Mouse (Mus musculus) gastrocnemius, adult 8-10 months (tissue): Measurements from ENCODE around the gene Tigar. TPM values are rescaled to one million over a fixed set of nuclear protein-coding genes. Genes with fewer than 3 reads are reported as not detected.

Source experiments
- DNase-seq, 2 experiments: peaks; one replicate each; pipeline ENCODE4 v3.0.0; 2022; ENCODE audit warnings: low spot score in 2 of 2
- total RNA-seq, 4 experiments: library from RNA; stranded (reverse); gene quantifications; 2 replicates each; pipeline ENCODE4 v1.2.4; 2022

The Tigar gene
- total RNA-seq, 4 experiments from 2014 or later: 119 to 144 (median 138) TPM

- no peak for DNase-seq
Measured at GRCm38 (mm10) chr6:127143124-127143520, 33.8 kb upstream of the Tigar start.

GRCm38 (mm10) chr6:127142154-127143123 lies 33.1 kb upstream of the Tigar start:
- DNase-seq: no peak

- no peak for DNase-seq
Measured at GRCm38 (mm10) chr6:127138962-127139361, 29.6 kb upstream of the Tigar start.

DNA sequence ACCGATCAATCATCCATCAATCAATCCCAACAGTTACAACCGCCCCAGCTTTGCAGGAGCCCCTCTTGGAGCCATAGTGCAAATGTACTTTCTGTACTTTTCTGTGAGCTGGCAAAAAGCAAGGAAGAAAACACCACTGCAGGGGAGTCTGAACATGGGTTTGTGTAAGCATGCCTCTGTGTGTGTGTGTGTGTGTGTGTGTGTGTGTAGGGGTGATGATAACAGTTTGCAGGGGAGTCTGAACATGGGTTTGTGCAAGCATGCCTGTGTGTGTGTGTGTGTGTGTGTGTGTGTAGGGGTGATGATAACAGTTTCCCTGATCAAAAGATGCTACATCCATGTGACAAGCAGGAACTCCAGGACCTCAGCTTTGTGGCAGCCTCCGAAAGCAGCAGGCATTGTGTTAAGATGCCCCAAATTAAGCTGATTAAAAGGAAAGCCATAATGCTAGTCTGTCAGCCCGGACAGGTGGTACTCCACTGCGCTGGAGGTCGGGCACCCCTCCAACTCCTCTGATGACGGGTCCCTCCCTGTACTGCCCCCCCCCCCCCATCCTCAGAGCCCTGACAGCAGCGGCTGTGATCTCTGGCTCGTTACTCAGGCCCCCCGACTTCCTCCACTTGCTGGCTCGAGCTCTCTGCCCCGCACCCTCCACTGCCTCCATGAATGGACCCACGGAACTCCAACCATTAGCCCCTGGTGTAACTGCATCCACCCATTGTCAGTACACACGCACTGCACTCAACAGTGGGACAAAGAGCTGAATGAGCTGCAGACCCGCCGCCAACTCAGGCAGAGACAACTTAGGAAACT lies 24.3 kb upstream of the Tigar start:
- no peak for DNase-seq

GRCm38 (mm10) chr6:127132719-127133118 lies 23.4 kb upstream of the Tigar start:
- DNase-seq: no peak

GRCm38 (mm10) chr6:127131946-127132345 lies 22.6 kb upstream of the Tigar start:
- no peak for DNase-seq

DNA sequence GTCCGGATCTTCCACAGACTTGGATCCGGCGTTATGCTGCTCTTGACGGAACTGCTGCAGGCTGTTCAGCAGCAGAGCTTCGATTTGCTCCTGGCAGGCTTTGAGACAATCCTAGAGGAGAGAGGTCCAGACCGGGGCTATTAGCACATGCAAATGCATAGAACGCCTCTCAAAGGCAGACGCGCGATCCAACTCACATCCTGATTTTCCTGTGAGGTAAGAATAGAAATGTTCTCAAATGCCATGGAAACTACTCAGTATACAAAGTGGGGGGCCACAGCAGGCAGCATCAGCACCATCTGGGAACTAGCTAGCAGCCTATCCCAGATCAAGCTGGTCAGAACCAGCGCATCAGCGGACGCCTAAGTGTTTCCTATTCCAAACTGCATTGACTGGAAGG lies 21.0 kb upstream of the Tigar start:
- DNase-seq: no peak

DNA sequence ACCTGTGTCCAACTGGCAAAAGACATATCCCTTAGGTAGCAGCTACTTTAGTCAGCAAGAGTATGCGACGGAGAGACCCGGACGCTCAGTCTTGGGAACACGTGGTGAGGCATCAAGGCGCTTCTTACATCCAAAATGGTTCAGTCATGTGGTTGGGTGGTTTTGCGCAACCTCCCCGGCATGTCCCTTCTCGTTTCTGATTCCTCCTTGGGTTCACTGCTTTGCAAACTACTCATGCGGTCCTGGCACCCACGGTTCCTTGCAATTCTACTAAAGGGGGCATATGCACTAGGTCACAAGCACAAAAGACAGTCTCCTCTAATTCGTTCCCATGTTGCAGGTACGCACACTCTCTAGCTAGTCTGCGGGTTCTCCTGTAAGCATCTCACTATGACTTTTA lies 20.3 kb upstream of the Tigar start:
- DNase-seq: no peak

- no peak for DNase-seq
Measured at GRCm38 (mm10) chr6:127123506-127123905, 14.1 kb upstream of the Tigar start.

DNA sequence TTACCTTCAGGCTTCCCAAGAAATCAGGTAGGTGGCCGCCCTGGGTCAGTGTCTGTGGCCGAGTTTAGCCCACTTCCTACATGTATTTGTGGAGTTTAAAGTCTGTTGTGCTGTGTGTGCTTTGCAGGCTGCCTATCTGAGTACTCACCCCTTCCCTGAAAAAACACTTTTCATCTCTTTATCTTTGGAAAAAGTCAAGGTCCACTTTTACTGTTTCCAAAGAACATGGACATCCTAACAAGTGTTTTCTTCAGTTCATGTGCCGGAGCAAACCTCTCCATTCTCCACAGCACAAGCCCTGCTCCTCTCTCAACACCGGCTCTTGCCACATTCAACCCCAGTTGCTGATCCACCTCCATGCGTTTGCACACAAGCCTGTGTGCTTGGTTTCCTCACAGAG lies 13.6 kb upstream of the Tigar start:
- DNase-seq: no peak

- no peak for DNase-seq
Measured at GRCm38 (mm10) chr6:127122221-127122806, 13.0 kb upstream of the Tigar start.

- DNase-seq: no peak
Measured at GRCm38 (mm10) chr6:127114753-127115456, 5.5 kb upstream of the Tigar start.

DNA sequence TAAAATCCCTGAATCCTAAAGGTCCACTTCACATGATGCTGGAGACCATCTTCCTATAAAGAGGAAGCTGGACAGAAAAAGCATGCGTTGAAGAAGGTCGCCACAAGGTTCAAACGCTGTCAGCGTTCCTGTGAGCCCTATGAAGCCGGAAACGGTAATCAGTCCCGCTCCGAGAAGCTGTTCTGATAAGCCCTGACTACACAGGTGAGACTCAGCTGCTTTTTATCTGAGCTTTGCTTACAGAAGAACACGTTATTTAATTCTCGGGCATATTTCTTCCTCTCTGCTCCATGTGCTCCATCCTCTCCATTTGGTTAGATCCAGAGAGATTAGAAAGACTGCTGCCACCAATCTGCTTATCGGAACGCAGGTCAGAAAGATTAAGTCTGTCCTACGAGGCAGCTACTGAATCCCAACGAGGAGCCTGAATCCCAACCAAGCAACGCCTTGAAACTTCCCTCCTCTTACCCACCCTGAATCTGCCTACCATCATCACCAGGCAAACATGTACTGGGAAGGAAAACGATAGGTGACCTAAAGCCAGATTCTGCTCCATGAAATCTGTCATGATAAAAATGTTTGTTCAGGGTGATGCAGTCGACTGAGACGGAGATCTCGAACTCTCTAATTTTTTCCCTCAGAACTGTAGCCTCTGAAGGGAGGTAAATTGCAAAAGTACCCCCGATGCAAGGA lies 843 bp downstream of the Tigar start:
- no peak for DNase-seq

DNA sequence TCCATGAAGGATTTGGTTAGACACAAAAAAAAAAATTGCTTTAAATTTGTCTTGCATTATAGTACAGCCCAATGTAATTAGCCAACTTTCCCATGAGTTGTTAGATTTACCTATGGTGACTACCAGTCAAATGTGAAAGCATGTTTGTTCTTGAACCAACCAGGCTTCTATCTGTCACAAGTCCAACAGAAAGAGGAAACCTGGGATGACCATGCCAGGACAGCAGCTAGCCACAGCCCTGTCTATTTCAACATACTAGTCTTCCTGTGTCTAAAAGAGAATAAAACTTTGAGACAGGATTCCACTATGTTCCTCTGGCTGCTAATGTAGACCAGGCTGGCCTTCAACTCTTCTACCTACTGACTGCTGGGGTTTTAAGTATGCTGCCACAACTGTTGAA lies 1.9 kb downstream of the Tigar start:
- DNase-seq: no peak

DNA sequence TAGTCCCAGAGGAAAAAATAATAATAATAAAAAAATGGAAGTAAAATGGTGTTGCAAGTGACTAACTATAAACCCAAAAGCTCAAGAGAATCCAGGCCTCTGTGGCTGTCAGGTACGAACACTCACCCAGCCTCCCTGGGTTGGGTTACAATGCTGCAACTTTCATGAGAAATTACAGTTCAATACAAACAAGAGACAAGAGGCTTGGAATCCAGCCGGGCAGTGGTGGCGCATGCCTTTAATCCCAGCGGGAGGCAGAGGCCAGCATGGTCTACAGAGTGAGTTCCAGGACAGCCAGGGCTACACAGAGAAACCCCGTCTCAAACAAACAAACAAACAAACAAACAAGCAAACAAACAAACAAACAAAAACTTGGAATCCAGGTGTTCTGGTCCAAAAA lies 2.6 kb downstream of the Tigar start:
- no peak for DNase-seq

DNA sequence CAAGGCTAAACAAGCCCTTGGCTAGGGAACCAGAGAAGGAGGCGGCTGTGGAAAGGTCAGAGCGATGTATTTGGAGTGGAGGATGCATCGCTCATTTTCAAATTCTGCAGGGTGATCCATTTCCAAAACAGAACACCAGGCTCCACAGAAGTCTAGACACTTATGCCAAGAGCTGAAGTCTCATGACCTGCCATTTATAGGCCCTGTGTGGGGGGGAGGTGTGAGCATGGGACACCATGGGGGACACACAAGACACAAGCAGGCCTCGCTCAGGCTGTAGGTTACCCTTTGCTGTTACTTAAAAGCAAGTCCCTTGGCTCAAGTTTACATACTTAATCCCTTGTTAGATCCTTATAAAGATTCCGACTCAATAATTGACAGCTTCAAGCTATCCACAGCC lies 3.2 kb downstream of the Tigar start:
- DNase-seq: peak; percentile 68 to 80

DNA sequence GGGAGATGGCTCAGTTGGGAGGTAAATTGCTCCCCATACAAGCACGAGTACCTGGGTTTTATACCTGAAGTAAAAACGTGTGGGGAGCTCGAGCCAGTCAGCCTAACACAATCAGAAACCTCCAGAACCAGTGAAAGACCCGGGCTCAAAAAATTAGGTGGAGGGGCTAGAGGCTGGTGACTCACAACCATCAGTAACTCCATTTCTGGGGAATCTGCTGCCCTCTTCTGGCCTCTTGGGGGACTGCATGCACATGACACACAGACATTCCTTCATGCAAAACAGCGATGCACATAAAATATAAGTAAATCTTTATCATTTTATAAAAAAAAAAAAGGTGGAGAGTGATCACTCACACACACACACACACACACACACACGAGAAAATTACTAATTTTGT lies 4.2 kb downstream of the Tigar start:
- peak; percentile 50 to 55 for DNase-seq

- DNase-seq: peak in 1 of 2 experiments; percentile 34
Measured at GRCm38 (mm10) chr6:127104396-127105029, 4.8 kb downstream of the Tigar start.

DNA sequence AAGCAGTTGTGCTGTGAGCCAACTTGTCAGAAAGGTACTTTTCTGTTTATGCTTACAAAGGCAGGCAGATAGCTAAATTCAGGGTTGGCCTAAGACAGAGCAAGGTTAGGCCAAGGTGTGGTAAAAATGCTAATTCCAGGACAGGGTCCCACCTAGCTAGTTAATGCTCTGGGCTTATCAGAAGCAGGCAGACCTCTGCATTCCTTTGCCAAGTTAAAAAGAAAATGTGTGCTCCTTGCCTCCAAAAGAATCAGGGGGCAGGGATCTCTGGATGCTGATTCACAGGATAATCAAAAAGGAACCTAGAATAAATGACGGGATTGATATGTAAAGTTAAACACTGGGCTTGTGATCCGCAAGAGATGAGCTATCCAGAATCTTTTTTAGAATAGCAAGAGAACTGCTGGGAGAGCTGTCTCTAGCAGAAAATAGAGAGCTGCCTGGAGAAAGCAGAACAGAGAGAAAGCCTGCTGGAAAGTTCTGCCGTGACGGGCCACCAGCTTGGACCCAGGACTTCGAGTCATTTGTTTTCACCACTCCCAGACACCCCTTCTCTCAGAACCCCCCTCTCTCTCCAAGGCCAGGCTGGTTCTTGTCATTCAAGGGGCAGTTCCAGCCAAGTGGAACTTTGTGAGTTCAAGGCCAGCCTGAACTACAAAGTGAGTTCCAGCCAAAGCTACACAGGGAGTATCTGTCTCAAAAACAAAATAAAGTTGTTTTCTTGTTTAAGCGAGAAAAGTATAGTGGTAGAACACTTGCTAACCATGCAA lies 5.7 kb downstream of the Tigar start:
- no peak for DNase-seq
